Mouse (Mus musculus): ENCODE data around the gene Uhrf1bp1. TPM values are rescaled to one million over a fixed set of nuclear protein-coding genes. Genes with fewer than 3 reads are reported as not detected.
"Not testable (repeated sequence)": the region's sequence is repeated elsewhere in the genome, so short reads cannot be mapped to it uniquely, and the experiment has no call there.

Uhrf1bp1 gene
- total RNA-seq, 1 experiment = 16.5 TPM

- no peak for TF ChIP-seq ZNF384 (IDR thresholded peaks at IDR 0.05; ENCODE audit: low read depth, low read length)
- TF ChIP-seq MAFK (IDR thresholded peaks at IDR 0.05; ENCODE audit: insufficient read depth, low read depth, low read length) = no peak
- TF ChIP-seq ZC3H11A (IDR thresholded peaks at IDR 0.05; ENCODE audit: borderline replicate concordance, low read depth, low read length) = no peak
- TF ChIP-seq CHD2 (IDR thresholded peaks at IDR 0.05; ENCODE audit: low read depth, low read length) = no peak
- TF ChIP-seq HCFC1 (IDR thresholded peaks at IDR 0.05; ENCODE audit: borderline replicate concordance, insufficient read depth, low read length) = no peak
- no peak overlapping the region for H3K4me3 ChIP-seq (ENCODE audit: insufficient read depth in 1 of 2, low read depth in 1 of 2, low read length in 2 of 2, poor library complexity in 1 of 2, severe bottlenecking in 1 of 2)
- no peaks in the 10 kb centered on the region for H3K36me3 ChIP-seq (ENCODE audit: control insufficient read depth, insufficient read depth, low read length, poor library complexity, severe bottlenecking)
- H3K27ac ChIP-seq (ENCODE audit: insufficient read depth, low read depth, low read length, poor library complexity, severe bottlenecking) = no peak overlapping the region
- no peak for DNase-seq (ENCODE audit: low read depth, low spot score)
- no peak overlapping the region for H3K9ac ChIP-seq (ENCODE audit: insufficient read depth, low read depth, low read length, poor library complexity, severe bottlenecking)
- in situ Hi-C loops (cut with MboI; ENCODE audit: low sequenced_read_pairs in 2 of 2, unreplicated experiment in 2 of 2) = no loop called here
- peaks cover 6 to 8% of the 10 kb centered on the region in 2 experiments for H3K4me1 ChIP-seq (ENCODE audit: control insufficient read depth in 2 of 2, insufficient read depth in 2 of 2, low read length in 2 of 2, poor library complexity in 1 of 2)
- H3K9me3 ChIP-seq (ENCODE audit: control insufficient read depth, insufficient read depth, low read depth, low read length) = no peaks in the 10 kb centered on the region
Observed at GRCm38 (mm10) chr17:27830411-27830810, 25.8 kb upstream of the Uhrf1bp1 start.

- in situ Hi-C loops (cut with MboI; ENCODE audit: low sequenced_read_pairs in 2 of 2, unreplicated experiment in 2 of 2); H3K9ac ChIP-seq (ENCODE audit: insufficient read depth, low read depth, low read length, poor library complexity, severe bottlenecking); H3K27ac ChIP-seq (ENCODE audit: insufficient read depth, low read depth, low read length, poor library complexity, severe bottlenecking); H3K9me3 ChIP-seq (ENCODE audit: control insufficient read depth, insufficient read depth, low read depth, low read length); H3K4me1 ChIP-seq (ENCODE audit: control insufficient read depth in 2 of 2, insufficient read depth in 2 of 2, low read length in 2 of 2, poor library complexity in 1 of 2); H3K36me3 ChIP-seq (ENCODE audit: control insufficient read depth, insufficient read depth, low read length, poor library complexity, severe bottlenecking); H3K4me3 ChIP-seq (ENCODE audit: insufficient read depth in 1 of 2, low read depth in 1 of 2, low read length in 2 of 2, poor library complexity in 1 of 2, severe bottlenecking in 1 of 2); DNase-seq (ENCODE audit: low read depth, low spot score): not testable (repeated sequence)
Observed at GRCm38 (mm10) chr17:27837850-27838249, 18.4 kb upstream of the Uhrf1bp1 start, which contains the start of gene Snrpc. Snrpc (plus strand) TSS chr17:27838150.

GRCm38 (mm10) chr17:27839469-27840252 is 16.6 kb upstream of the Uhrf1bp1 start:
- TF ChIP-seq HCFC1 (IDR thresholded peaks at IDR 0.05; ENCODE audit: borderline replicate concordance, insufficient read depth, low read length) (peak; percentile 86), MAFK (IDR thresholded peaks at IDR 0.05; ENCODE audit: insufficient read depth, low read depth, low read length) (peak; percentile 100), ZNF384 (IDR thresholded peaks at IDR 0.05; ENCODE audit: low read depth, low read length) (no peak), ZC3H11A (IDR thresholded peaks at IDR 0.05; ENCODE audit: borderline replicate concordance, low read depth, low read length) (no peak)
- H3K9me3 ChIP-seq (ENCODE audit: control insufficient read depth, insufficient read depth, low read depth, low read length) = no peaks in the 10 kb centered on the region
- H3K4me1 ChIP-seq (ENCODE audit: control insufficient read depth in 2 of 2, insufficient read depth in 2 of 2, low read length in 2 of 2, poor library complexity in 1 of 2) = peaks cover 1 to 3% of the 10 kb centered on the region in 2 experiments; a peak in 2 of 4 replicates
- H3K36me3 ChIP-seq (ENCODE audit: control insufficient read depth, insufficient read depth, low read length, poor library complexity, severe bottlenecking) = peaks cover 11% of the 10 kb centered on the region
- peak overlapping the region; percentile 87 for H3K9ac ChIP-seq (ENCODE audit: insufficient read depth, low read depth, low read length, poor library complexity, severe bottlenecking)
- peak; percentile 88 for DNase-seq (ENCODE audit: low read depth, low spot score)
- in situ Hi-C loops (cut with MboI; ENCODE audit: low sequenced_read_pairs in 2 of 2, unreplicated experiment in 2 of 2) = no loop called here
- H3K4me3 ChIP-seq (ENCODE audit: insufficient read depth in 1 of 2, low read depth in 1 of 2, low read length in 2 of 2, poor library complexity in 1 of 2, severe bottlenecking in 1 of 2) = peak overlapping the region; percentile 86 to 87
- peak overlapping the region; percentile 66; the same call in 1 of the 2 replicates for H3K27ac ChIP-seq (ENCODE audit: insufficient read depth, low read depth, low read length, poor library complexity, severe bottlenecking)

- Histone ChIP-seq H3K9me3 (ENCODE audit: control insufficient read depth, insufficient read depth, low read depth, low read length) (no peaks in the 10 kb centered on the region), H3K27ac (ENCODE audit: insufficient read depth, low read depth, low read length, poor library complexity, severe bottlenecking) (no peak overlapping the region), H3K9ac (ENCODE audit: insufficient read depth, low read depth, low read length, poor library complexity, severe bottlenecking) (no peak overlapping the region), H3K4me1 (ENCODE audit: control insufficient read depth in 2 of 2, insufficient read depth in 2 of 2, low read length in 2 of 2, poor library complexity in 1 of 2) (no peaks in the 10 kb centered on the region), H3K4me3 (ENCODE audit: insufficient read depth in 1 of 2, low read depth in 1 of 2, low read length in 2 of 2, poor library complexity in 1 of 2, severe bottlenecking in 1 of 2) (no peak overlapping the region), H3K36me3 (ENCODE audit: control insufficient read depth, insufficient read depth, low read length, poor library complexity, severe bottlenecking) (peaks cover 41% of the 10 kb centered on the region)
- TF ChIP-seq ZNF384 (IDR thresholded peaks at IDR 0.05; ENCODE audit: low read depth, low read length) (no peak), HCFC1 (IDR thresholded peaks at IDR 0.05; ENCODE audit: borderline replicate concordance, insufficient read depth, low read length) (no peak), MAFK (IDR thresholded peaks at IDR 0.05; ENCODE audit: insufficient read depth, low read depth, low read length) (no peak), ZC3H11A (IDR thresholded peaks at IDR 0.05; ENCODE audit: borderline replicate concordance, low read depth, low read length) (no peak), CHD2 (IDR thresholded peaks at IDR 0.05; ENCODE audit: low read depth, low read length) (no peak)
- no peak for DNase-seq (ENCODE audit: low read depth, low spot score)
- in situ Hi-C loops (cut with MboI; ENCODE audit: low sequenced_read_pairs in 2 of 2, unreplicated experiment in 2 of 2) = no loop called here
Observed at GRCm38 (mm10) chr17:27848351-27848750, 7.9 kb upstream of the Uhrf1bp1 start.

Data from ES-E14 (cell line).